Mouse (Mus musculus) embryo, embryonic 9.5 days (tissue): ENCODE data around the gene Grem1.

Source experiments
- DNase-seq: peaks from one replicate; pipeline ENCODE4 v3.0.0-alpha.2; 2017; ENCODE audit errors: extremely low spot score

The Grem1 gene

GRCm38 (mm10) chr2:113758311-113759161 is at the start of gene Grem1:
Gene Grem1 (minus strand): TSS chr2:113758646.
- DNase-seq = peak; percentile 53

GRCm38 (mm10) chr2:113807640-113808039 is 49.2 kb upstream of the Grem1 start:
- peak; percentile 61 for DNase-seq

- no peak for DNase-seq
Measured at GRCm38 (mm10) chr2:113806851-113807577, 48.6 kb upstream of the Grem1 start.

GRCm38 (mm10) chr2:113805765-113806164 is 47.3 kb upstream of the Grem1 start:
- DNase-seq = no peak

GRCm38 (mm10) chr2:113803753-113804152 is 45.3 kb upstream of the Grem1 start:
- DNase-seq = no peak

GRCm38 (mm10) chr2:113800846-113801245 is 42.4 kb upstream of the Grem1 start:
- DNase-seq = no peak

GRCm38 (mm10) chr2:113798605-113799004 is 40.2 kb upstream of the Grem1 start:
- no peak for DNase-seq

- no peak for DNase-seq
Measured at GRCm38 (mm10) chr2:113795186-113795585, 36.7 kb upstream of the Grem1 start.

GRCm38 (mm10) chr2:113793521-113793920 is 35.1 kb upstream of the Grem1 start:
- DNase-seq = no peak

- no peak for DNase-seq
Measured at GRCm38 (mm10) chr2:113788821-113789387, 30.5 kb upstream of the Grem1 start.

GRCm38 (mm10) chr2:113787882-113788281 is 29.4 kb upstream of the Grem1 start:
- no peak for DNase-seq

- no peak for DNase-seq
Measured at GRCm38 (mm10) chr2:113784851-113785250, 26.4 kb upstream of the Grem1 start.

- no peak for DNase-seq
Measured at GRCm38 (mm10) chr2:113781521-113781920, 23.1 kb upstream of the Grem1 start.

- no peak for DNase-seq
Measured at GRCm38 (mm10) chr2:113781107-113781506, 22.7 kb upstream of the Grem1 start.

- DNase-seq = no peak
Measured at GRCm38 (mm10) chr2:113779336-113779735, 20.9 kb upstream of the Grem1 start.

- no peak for DNase-seq
Measured at GRCm38 (mm10) chr2:113778036-113778435, 19.6 kb upstream of the Grem1 start.

- no peak for DNase-seq
Measured at GRCm38 (mm10) chr2:113776297-113776696, 17.9 kb upstream of the Grem1 start.

GRCm38 (mm10) chr2:113774150-113774805 is 15.8 kb upstream of the Grem1 start:
- no peak for DNase-seq

GRCm38 (mm10) chr2:113768541-113769303 is 10.3 kb upstream of the Grem1 start:
- DNase-seq = no peak

GRCm38 (mm10) chr2:113765885-113766284 is 7.4 kb upstream of the Grem1 start:
- no peak for DNase-seq

GRCm38 (mm10) chr2:113764968-113765367 is 6.5 kb upstream of the Grem1 start:
- no peak for DNase-seq
